Mouse (Mus musculus): ENCODE measurements around the gene Haghl. TPM values are rescaled to one million over a fixed set of nuclear protein-coding genes. Genes with fewer than 3 reads are reported as not detected.

Gene Haghl
- polyA plus RNA-seq, 1 experiment from 2014 or later: 93.0 TPM

GRCm38 (mm10) chr17:25777948-25778347, 7.5 kb downstream of the Haghl start:
- Histone ChIP-seq H3K9me3 (no peaks in the 10 kb centered on the region), H3K36me3 (peaks cover 32% of the 10 kb centered on the region), H3K4me1 (peaks cover 8% of the 10 kb centered on the region), H3K4me2 (replicated peaks) (no peak overlapping the region), H3K27me3 (no peaks in the 10 kb centered on the region), H3K9ac (no peak overlapping the region), H3K27ac (no peak overlapping the region), H3K4me3 (no peak overlapping the region)
- ATAC-seq (ENCODE audit: insufficient number of reproducible peaks, insufficient read depth, low FRiP score, low TSS enrichment): no peak
- WGBS: 93% methylated on average over 5 of the region's 5 CpGs

DNA sequence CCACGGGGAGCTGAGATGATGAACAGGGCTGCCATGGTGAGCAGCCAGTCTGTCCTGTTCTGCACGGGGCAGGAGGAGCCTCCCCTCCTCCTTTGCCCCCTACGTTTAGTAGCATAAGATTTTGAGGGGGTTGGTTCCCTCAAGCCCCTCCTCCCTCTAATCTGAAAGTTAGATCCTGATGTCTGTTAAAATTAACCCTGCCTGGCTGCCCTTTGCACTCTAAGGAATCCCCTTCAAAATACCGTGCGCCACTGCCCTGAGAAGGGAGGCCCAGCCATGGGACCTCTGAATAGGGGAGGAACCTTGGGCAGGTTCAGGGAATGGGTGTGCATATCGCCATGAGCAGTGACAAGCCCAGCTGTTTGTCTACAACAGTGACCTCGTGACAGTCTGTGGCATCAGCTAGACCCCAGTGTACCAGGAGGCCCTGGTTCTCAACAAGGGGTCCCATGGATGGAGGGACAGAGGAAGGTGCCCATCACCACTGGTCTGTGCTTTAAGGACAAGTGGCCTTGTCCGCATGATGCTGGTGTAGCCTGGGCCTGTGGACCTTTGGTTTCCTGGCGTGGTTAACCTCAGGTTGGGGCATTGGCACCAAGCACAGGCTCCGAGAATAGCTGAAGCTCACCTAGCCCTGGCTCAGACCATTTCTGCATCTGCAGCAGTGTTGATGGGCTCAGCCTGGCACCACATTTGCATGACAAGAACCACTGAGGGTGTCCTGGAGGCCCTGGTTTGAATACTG, 10.0 kb downstream of the Haghl start:
- H3K9ac ChIP-seq: no peak overlapping the region
- H3K27me3 ChIP-seq: no peaks in the 10 kb centered on the region
- peak overlapping the region; percentile 7; the same call in 1 of the 2 replicates for H3K4me2 ChIP-seq (replicated peaks)
- peaks cover 8% of the 10 kb centered on the region for H3K4me1 ChIP-seq
- no peaks in the 10 kb centered on the region for H3K9me3 ChIP-seq
- no peak overlapping the region for H3K27ac ChIP-seq
- 77% methylated on average over 10 of the region's 10 CpGs for WGBS
- no peak overlapping the region for H3K4me3 ChIP-seq
- ATAC-seq (ENCODE audit: insufficient number of reproducible peaks, insufficient read depth, low FRiP score, low TSS enrichment): no peak
- peaks cover 8% of the 10 kb centered on the region for H3K36me3 ChIP-seq

DNA sequence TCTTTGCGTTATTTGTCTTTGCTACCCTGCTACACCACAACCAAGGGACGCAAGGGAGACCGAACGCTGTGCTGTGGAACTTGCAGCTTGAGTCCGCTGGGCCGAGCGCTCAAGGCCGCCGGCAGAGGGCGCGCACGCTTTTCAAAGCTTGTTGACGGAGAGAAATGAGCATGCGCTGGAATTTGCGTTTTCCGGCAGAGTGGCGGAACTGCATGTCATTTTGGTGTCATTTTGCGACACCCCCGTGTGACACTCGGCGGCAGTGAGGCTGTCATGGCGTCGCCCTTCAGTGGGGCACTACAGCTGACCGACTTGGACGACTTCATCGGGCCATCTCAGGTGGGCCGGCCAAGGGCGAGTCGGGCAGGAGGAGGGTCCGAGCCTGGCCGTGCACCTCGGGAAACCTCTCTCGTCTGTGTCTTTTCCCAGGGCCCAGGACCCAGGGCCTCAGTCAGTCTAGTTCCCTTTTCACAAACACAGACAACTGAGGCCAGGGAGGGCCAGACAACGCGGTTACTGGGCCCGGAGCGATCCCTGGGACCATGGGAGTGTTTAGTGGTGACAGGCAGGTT, 11.8 kb downstream of the Haghl start, which contains the start of gene Narfl:
Gene Narfl, plus strand, starts transcription at position 228 of the 572 bp plus-strand sequence.
- peak; percentile 73 for ATAC-seq (ENCODE audit: insufficient number of reproducible peaks, insufficient read depth, low FRiP score, low TSS enrichment)

DNA sequence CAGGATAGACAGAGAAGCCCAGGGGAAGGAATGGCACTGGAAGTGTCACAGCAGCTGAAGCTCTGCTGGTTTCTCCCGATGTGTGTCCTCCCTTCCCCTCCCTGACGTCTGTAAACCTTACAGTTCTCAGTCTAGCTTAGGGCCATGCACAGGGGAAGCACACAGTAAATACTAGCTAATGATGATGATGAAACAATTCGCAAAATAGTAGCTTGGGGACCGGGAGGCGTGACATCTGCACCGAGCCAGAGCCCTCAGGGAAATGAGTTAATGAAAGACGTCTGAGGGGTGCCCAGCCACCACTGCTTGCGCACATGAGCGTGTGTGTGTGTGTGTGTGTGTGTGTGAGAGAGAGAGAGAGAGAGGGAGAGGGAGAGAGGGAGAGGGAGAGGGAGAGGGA, 16.1 kb downstream of the Haghl start:
- no peak overlapping the region for H3K9ac ChIP-seq
- H3K27me3 ChIP-seq: peaks cover 10% of the 10 kb centered on the region; the same call in 1 of the 2 replicates
- no peak overlapping the region for H3K4me2 ChIP-seq (replicated peaks)
- H3K36me3 ChIP-seq: no peaks in the 10 kb centered on the region
- peaks cover 4% of the 10 kb centered on the region for H3K4me1 ChIP-seq
- H3K9me3 ChIP-seq: no peaks in the 10 kb centered on the region
- ATAC-seq (ENCODE audit: insufficient number of reproducible peaks, insufficient read depth, low FRiP score, low TSS enrichment): no peak
- H3K4me3 ChIP-seq: no peak overlapping the region
- 43% methylated on average over 9 of the region's 9 CpGs for WGBS
- H3K27ac ChIP-seq: no peak overlapping the region

More for the DNA sequence above, 11.8 kb downstream of the Haghl start, which contains the start of gene Narfl:
- peak within 1 kb of the TSS; percentile 83 for H3K4me3 ChIP-seq
- H3K27me3 ChIP-seq: no peaks in the 10 kb centered on the region
- no peak within 1 kb of the TSS for H3K27ac ChIP-seq
- H3K9ac ChIP-seq: peak within 1 kb of the TSS; percentile 88
- under 1% methylated on average over 37 of the region's 37 CpGs for WGBS
- peak within 1 kb of the TSS; percentile 85 for H3K4me2 ChIP-seq (replicated peaks)
- H3K36me3 ChIP-seq: no peaks in the 10 kb centered on the region
- H3K4me1 ChIP-seq: peaks cover 8% of the 10 kb centered on the region
- no peaks in the 10 kb centered on the region for H3K9me3 ChIP-seq

DNA sequence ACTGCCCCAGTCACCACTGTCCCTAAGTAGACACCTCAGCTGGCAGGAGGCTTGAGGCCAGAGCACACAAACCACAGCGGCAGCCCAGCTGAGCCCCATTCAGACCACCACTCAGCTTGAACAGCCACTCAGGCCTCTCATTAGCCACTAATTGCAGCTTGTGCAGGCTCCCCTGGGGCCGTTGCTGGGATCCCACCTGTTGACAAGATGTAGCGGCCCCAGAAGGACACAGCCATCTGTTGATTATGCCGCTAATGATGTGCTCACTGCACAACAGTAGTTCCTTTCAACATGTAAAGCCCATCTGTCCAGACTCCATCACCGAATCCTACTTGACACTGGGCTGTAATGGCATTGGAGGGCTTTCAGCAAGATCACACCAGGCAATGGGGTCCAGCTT, 19.6 kb downstream of the Haghl start:
- no peak overlapping the region for H3K4me2 ChIP-seq (replicated peaks)
- no peaks in the 10 kb centered on the region for H3K4me1 ChIP-seq
- 34% methylated on average over 5 of the region's 5 CpGs for WGBS
- H3K27me3 ChIP-seq: peaks cover 10% of the 10 kb centered on the region; the same call in 1 of the 2 replicates
- no peak overlapping the region for H3K27ac ChIP-seq
- H3K36me3 ChIP-seq: no peaks in the 10 kb centered on the region
- no peaks in the 10 kb centered on the region for H3K9me3 ChIP-seq
- no peak; the same call in 1 of the 2 replicates for ATAC-seq (ENCODE audit: insufficient number of reproducible peaks, insufficient read depth, low FRiP score, low TSS enrichment)
- H3K4me3 ChIP-seq: no peak overlapping the region
- no peak overlapping the region for H3K9ac ChIP-seq

- H3K27ac ChIP-seq: no peak overlapping the region
- no peak overlapping the region for H3K4me3 ChIP-seq
- no peaks in the 10 kb centered on the region for H3K9me3 ChIP-seq
- no peak overlapping the region for H3K9ac ChIP-seq
- WGBS: 32% methylated on average over 3 of the region's 3 CpGs
- no peak overlapping the region for H3K4me2 ChIP-seq (replicated peaks)
- H3K36me3 ChIP-seq: no peaks in the 10 kb centered on the region
- H3K27me3 ChIP-seq: peaks cover 10% of the 10 kb centered on the region; the same call in 1 of the 2 replicates
- no peak for ATAC-seq (ENCODE audit: insufficient number of reproducible peaks, insufficient read depth, low FRiP score, low TSS enrichment)
- H3K4me1 ChIP-seq: no peaks in the 10 kb centered on the region
Measured at GRCm38 (mm10) chr17:25762591-25762990, 22.9 kb downstream of the Haghl start.

GRCm38 (mm10) chr17:25761561-25761970, 23.9 kb downstream of the Haghl start:
- Histone ChIP-seq H3K36me3 (no peaks in the 10 kb centered on the region), H3K27ac (no peak overlapping the region), H3K9me3 (no peaks in the 10 kb centered on the region), H3K27me3 (peaks cover 8% of the 10 kb centered on the region; the same call in 1 of the 2 replicates), H3K4me3 (no peak overlapping the region), H3K4me1 (no peaks in the 10 kb centered on the region), H3K4me2 (replicated peaks) (no peak overlapping the region), H3K9ac (no peak overlapping the region)
- WGBS: 44% methylated on average over 4 of the region's 4 CpGs
- ATAC-seq (ENCODE audit: insufficient number of reproducible peaks, insufficient read depth, low FRiP score, low TSS enrichment): no peak

GRCm38 (mm10) chr17:25760148-25760547, 25.3 kb downstream of the Haghl start:
- Histone ChIP-seq H3K4me3 (no peak overlapping the region), H3K9me3 (no peaks in the 10 kb centered on the region), H3K27me3 (no peaks in the 10 kb centered on the region), H3K27ac (no peak overlapping the region), H3K4me1 (peaks cover 6% of the 10 kb centered on the region), H3K36me3 (no peaks in the 10 kb centered on the region), H3K9ac (no peak overlapping the region), H3K4me2 (replicated peaks) (no peak overlapping the region)
- ATAC-seq (ENCODE audit: insufficient number of reproducible peaks, insufficient read depth, low FRiP score, low TSS enrichment): no peak
- 84% methylated on average over 8 of the region's 8 CpGs for WGBS

DNA sequence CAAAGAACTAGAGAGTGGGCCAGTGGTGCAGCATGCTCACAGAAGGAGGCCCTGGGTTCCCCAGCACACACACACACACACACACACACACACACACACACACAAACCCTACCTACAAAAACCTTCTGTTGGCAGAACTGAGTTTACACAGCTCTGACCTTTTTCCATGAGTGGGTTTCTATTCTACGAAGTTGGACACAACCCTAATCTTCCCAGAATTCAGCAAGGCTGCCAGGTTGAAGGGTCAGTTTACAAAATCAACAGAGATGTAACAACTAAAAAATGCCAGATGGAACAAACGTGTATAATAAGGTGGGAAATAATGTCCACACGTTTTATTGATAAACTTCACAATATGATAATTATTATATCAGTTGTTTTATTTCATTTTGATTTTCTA, 27.8 kb downstream of the Haghl start:
- H3K9me3 ChIP-seq: no peaks in the 10 kb centered on the region
- no peaks in the 10 kb centered on the region for H3K36me3 ChIP-seq
- H3K4me2 ChIP-seq (replicated peaks): no peak overlapping the region
- no peak overlapping the region for H3K4me3 ChIP-seq
- 55% methylated on average over 3 of the region's 3 CpGs for WGBS
- H3K27me3 ChIP-seq: no peaks in the 10 kb centered on the region
- no peak overlapping the region for H3K27ac ChIP-seq
- H3K4me1 ChIP-seq: peaks cover 6% of the 10 kb centered on the region
- ATAC-seq (ENCODE audit: insufficient number of reproducible peaks, insufficient read depth, low FRiP score, low TSS enrichment): no peak
- H3K9ac ChIP-seq: no peak overlapping the region

- H3K9ac ChIP-seq: no peak overlapping the region
- no peak overlapping the region for H3K27ac ChIP-seq
- WGBS: 78% methylated on average over 9 of the region's 9 CpGs
- H3K9me3 ChIP-seq: no peaks in the 10 kb centered on the region
- no peak for ATAC-seq (ENCODE audit: insufficient number of reproducible peaks, insufficient read depth, low FRiP score, low TSS enrichment)
- no peak overlapping the region for H3K4me3 ChIP-seq
- no peaks in the 10 kb centered on the region for H3K36me3 ChIP-seq
- no peaks in the 10 kb centered on the region for H3K27me3 ChIP-seq
- no peak overlapping the region for H3K4me2 ChIP-seq (replicated peaks)
- peaks cover 10% of the 10 kb centered on the region for H3K4me1 ChIP-seq
Measured at GRCm38 (mm10) chr17:25756378-25757242, 28.9 kb downstream of the Haghl start.

- no peak; the same call in 1 of the 2 replicates for ATAC-seq (ENCODE audit: insufficient number of reproducible peaks, insufficient read depth, low FRiP score, low TSS enrichment)
- WGBS: 33% methylated on average over 4 of the region's 4 CpGs
- Histone ChIP-seq H3K9ac (0 out of 2 replicates have a peak overlapping the region, but pooled peaks have one; percentile 20), H3K9me3 (no peaks in the 10 kb centered on the region), H3K4me3 (no peak overlapping the region), H3K27ac (no peak overlapping the region), H3K27me3 (no peaks in the 10 kb centered on the region), H3K4me2 (replicated peaks) (no peak overlapping the region), H3K36me3 (no peaks in the 10 kb centered on the region), H3K4me1 (peaks cover 16% of the 10 kb centered on the region)
Measured at GRCm38 (mm10) chr17:25755627-25756377, 29.7 kb downstream of the Haghl start.

All from embryonic facial prominence, embryonic 12.5 days (tissue).